Mouse (Mus musculus) left cerebral cortex, adult 18-20 months (tissue): Measurements from ENCODE around the gene Fam178b. TPM values are rescaled to one million over a fixed set of nuclear protein-coding genes. Genes with fewer than 3 reads are reported as not detected.

ENCODE experiments used
- DNase-seq, 2 experiments: peaks; one replicate each; pipeline ENCODE4 v3.0.0; 2021 to 2022; ENCODE audit warnings: low spot score in 2 of 2, mixed read lengths in 1 of 2
- total RNA-seq, 2 experiments: library from RNA; stranded (reverse); gene quantifications; 2 replicates each; pipeline ENCODE4 v1.2.3; 2021

Fam178b gene
- total RNA-seq, 2 experiments from 2014 or later: not detected

GRCm38 (mm10) chr1:36567818-36568603 lies 115.0 kb downstream of the Fam178b start:
- DNase-seq: no peak

- DNase-seq: no peak
Observed at GRCm38 (mm10) chr1:36566425-36566824, 116.6 kb downstream of the Fam178b start.

- DNase-seq: no peak
Observed at GRCm38 (mm10) chr1:36564101-36564500, 118.9 kb downstream of the Fam178b start.

GRCm38 (mm10) chr1:36563632-36564031 lies 119.4 kb downstream of the Fam178b start:
- DNase-seq: no peak

GRCm38 (mm10) chr1:36563197-36563596 lies 119.8 kb downstream of the Fam178b start:
- DNase-seq: no peak

GRCm38 (mm10) chr1:36562388-36562787 lies 120.6 kb downstream of the Fam178b start:
- no peak for DNase-seq

GRCm38 (mm10) chr1:36560903-36561302 lies 122.1 kb downstream of the Fam178b start:
- no peak for DNase-seq

- no peak for DNase-seq
Observed at GRCm38 (mm10) chr1:36559888-36560287, 123.1 kb downstream of the Fam178b start.

GRCm38 (mm10) chr1:36559256-36559655 lies 123.7 kb downstream of the Fam178b start:
- no peak for DNase-seq

GRCm38 (mm10) chr1:36558031-36558993 lies 124.7 kb downstream of the Fam178b start, which contains the start of gene Sema4c:
Sema4c (minus strand) TSS chr1:36558349.
- peak; percentile 67 to 82 for DNase-seq

- peak; percentile 64 to 65 for DNase-seq
Observed at GRCm38 (mm10) chr1:36557457-36558011, 125.4 kb downstream of the Fam178b start.

GRCm38 (mm10) chr1:36556553-36557456 lies 126.2 kb downstream of the Fam178b start:
- peak; percentile 91 to 96 for DNase-seq

GRCm38 (mm10) chr1:36555798-36556395 lies 127.1 kb downstream of the Fam178b start:
- no peak for DNase-seq

GRCm38 (mm10) chr1:36554633-36555399 lies 128.2 kb downstream of the Fam178b start:
- DNase-seq: no peak

GRCm38 (mm10) chr1:36552506-36552905 lies 130.5 kb downstream of the Fam178b start:
- no peak for DNase-seq

- DNase-seq: no peak
Observed at GRCm38 (mm10) chr1:36551904-36552303, 131.1 kb downstream of the Fam178b start.

GRCm38 (mm10) chr1:36550075-36550863 lies 132.7 kb downstream of the Fam178b start:
- no peak for DNase-seq

GRCm38 (mm10) chr1:36549491-36549890 lies 133.5 kb downstream of the Fam178b start:
- no peak for DNase-seq
